Mouse (Mus musculus): ENCODE measurements around the gene Adgrg4.
A peak's percentile ranks its signal among the peaks of the same experiment; 100 is the strongest.

The Adgrg4 gene

DNA sequence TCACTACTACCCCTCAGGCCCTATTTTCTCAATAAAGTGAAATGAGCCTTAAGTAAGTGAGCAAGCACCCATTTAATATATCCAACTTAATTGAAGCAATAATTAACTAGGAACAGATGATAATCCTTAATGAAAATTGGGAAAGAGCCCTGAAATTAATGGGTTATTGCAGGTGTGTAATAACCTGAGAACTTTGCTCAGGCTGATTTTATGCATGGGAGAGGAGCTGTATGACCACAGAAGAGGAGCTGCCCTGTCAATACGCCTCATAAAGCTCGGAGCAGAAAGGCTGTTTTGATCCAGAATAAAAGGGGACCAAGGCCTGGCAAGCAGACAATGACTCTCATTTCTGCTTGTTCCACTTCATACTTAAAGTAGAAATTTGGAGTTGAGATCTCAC, at the start of gene Adgrg4:
Adgrg4 (plus strand) TSS at position 301 of the 400 bp plus-strand sequence.
- DNase-seq (ENCODE audit: low read depth, low spot score): no peak

- peak; percentile 45 for DNase-seq (ENCODE audit: low read depth, low spot score)
Observed at GRCm38 (mm10) chrX:56821765-56822603, 48.0 kb upstream of the Adgrg4 start, which contains the start of gene Map7d3. TSS of gene Map7d3 (minus strand) at chrX:56822326.

DNA sequence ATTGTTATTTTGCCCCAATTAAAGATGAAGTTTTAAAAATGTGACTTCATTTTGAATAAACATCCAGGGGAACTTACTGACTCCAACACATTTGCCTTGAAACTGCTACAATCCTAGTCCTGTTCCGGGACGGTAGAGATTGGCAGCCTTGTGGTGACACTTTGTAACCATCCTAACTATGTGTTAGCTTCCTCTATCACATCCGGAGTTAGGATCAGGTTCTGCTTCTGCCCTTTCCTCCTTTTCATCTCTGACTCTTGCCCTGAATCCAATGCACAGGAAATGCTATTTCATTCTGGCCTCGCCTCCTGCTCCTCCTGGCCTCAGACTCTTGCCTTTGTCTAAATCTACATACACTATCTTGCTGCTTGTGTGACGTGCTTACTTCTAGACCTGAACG, 42.5 kb upstream of the Adgrg4 start:
- no peak for DNase-seq (ENCODE audit: low read depth, low spot score)

DNA sequence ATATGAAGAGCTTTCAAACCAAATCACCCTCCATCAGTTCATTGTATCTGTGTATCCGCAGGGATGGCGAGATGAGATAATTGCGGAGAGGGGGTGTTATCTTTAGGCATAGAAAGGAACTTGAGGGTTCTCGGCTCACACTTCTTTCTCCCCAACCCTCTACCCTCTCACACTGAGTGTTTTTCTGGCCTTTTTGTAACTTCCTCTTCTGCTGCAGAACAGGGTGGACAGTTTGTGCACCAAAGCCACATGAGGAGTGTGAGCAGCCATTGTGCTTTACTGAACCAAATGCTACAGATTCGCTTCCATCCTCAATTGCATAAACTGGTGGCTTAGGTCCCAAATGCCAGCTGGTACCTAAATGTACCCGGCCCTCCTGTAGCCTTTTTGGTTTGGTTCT, 34.1 kb upstream of the Adgrg4 start:
- no peak for DNase-seq (ENCODE audit: low read depth, low spot score)

DNA sequence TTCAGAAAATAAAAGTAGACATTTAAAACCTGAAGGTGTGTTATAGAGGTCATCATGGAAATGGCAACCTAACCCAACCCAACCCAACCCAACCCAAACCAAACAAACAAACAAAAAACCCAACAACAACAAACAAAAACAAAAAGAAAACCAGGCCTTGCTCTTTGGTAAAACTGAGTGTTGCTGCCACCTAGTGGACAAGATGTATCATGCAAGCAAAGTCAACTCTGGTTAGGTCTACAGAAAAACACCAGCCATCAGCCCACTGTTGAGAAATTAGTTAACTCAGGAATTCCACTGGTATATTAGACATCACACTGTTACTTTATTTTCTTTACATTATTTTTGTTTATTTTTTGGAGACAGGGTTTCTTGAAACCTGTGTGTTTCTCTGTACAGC, 30.6 kb upstream of the Adgrg4 start:
- DNase-seq (ENCODE audit: low read depth, low spot score): peak; percentile 24

GRCm38 (mm10) chrX:56841255-56841654, 28.7 kb upstream of the Adgrg4 start:
- DNase-seq (ENCODE audit: low read depth, low spot score): peak; percentile 12

- no peak for DNase-seq (ENCODE audit: low read depth, low spot score)
Observed at GRCm38 (mm10) chrX:57012891-57013290, 142.9 kb downstream of the Adgrg4 start.

- DNase-seq (ENCODE audit: low read depth, low spot score): no peak
Observed at GRCm38 (mm10) chrX:57042774-57043173, 172.8 kb downstream of the Adgrg4 start, which contains the start of gene Brs3. TSS of gene Brs3 (plus strand) at chrX:57043074.

DNA sequence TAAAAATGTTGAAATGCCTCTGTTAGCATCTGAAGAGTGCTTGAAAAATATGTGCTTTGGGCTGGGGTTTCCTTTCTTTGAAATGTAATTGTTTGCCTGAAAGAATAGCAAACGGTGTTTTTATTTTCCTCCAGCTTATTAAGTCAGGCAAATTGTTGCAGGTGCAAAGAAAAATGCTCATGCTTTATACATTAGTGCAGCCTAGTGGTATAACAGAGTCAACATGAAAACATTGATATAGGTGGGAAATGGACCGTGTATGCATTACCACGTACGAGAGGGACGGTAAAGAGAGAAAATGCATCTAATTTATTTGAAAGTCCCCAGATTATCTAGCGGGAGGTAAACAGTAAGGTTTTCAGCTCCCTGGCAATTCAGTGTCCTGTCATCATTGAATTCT, 173.9 kb downstream of the Adgrg4 start:
- DNase-seq (ENCODE audit: low read depth, low spot score): no peak
